Mouse (Mus musculus) forebrain, postnatal 0 days (tissue): ENCODE data around the gene Med24. TPM values are rescaled to one million over a fixed set of nuclear protein-coding genes. Genes with fewer than 3 reads are reported as not detected.

ENCODE experiments used
- ATAC-seq: fragments of 200-750 bp; cut with Nextera tagmentation; 2 replicates; pipeline ENCODE4 v1.8.0; 2017; ENCODE audit warnings: mild to moderate bottlenecking, moderate library complexity
- DNase-seq: peaks from one replicate; pipeline ENCODE4 v3.0.0-alpha.2; 2015
- H3K27ac ChIP-seq: fragments of 300-500 bp; sonication (generic); 2 replicates; pipeline ENCODE4 v1.5.1; 2014; ENCODE audit warnings: low read depth, mild to moderate bottlenecking, antibody characterized with exemption, low read length, moderate library complexity, mixed read lengths
- H3K27me3 ChIP-seq: fragments of 300-500 bp; sonication (generic); 2 replicates; pipeline ENCODE4 v1.6.1; 2014; ENCODE audit warnings: mild to moderate bottlenecking, low read length, mixed read lengths; ENCODE audit not compliant: insufficient read depth
- H3K36me3 ChIP-seq: fragments of 300-500 bp; sonication (generic); 2 replicates; pipeline ENCODE4 v1.6.1; 2014; ENCODE audit warnings: mild to moderate bottlenecking, moderate library complexity; ENCODE audit not compliant: insufficient read depth
- H3K4me1 ChIP-seq: fragments of 300-500 bp; sonication (generic); 2 replicates; pipeline ENCODE4 v1.6.1; 2014; ENCODE audit warnings: antibody characterized with exemption; ENCODE audit not compliant: insufficient read depth
- H3K4me2 ChIP-seq: fragments of 300-500 bp; sonication (generic); 2 replicates; pipeline ENCODE4 v1.6.1; 2014; ENCODE audit warnings: low read depth, mild to moderate bottlenecking, moderate library complexity
- H3K4me3 ChIP-seq: fragments of 300-500 bp; sonication (generic); 2 replicates; pipeline ENCODE4 v1.5.1; 2014; ENCODE audit warnings: low read depth, low read length, mixed read lengths
- H3K9ac ChIP-seq: fragments of 300-500 bp; sonication (generic); 2 replicates; pipeline ENCODE4 v1.6.1; 2014; ENCODE audit warnings: mild to moderate bottlenecking
- H3K9me3 ChIP-seq: fragments of 300-500 bp; sonication (generic); 2 replicates; pipeline ENCODE4 v1.6.1; 2016; ENCODE audit warnings: low read length
- CTCF ChIP-seq: sonication (generic); IDR thresholded peaks from 2 replicates; pipeline ENCODE4 v1.5.1; 2016; ENCODE audit warnings: antibody characterized with exemption, control low read depth, low read depth
- WGBS: fragments of 180-500 bp; shearing (Covaris S2); extraction: QIAGEN DNeasy Blood & Tissue Kit; methylation state at CpG from one replicate; pipeline ENCODE4 v1.1.7; 2014; 5-methylcytosine and 5-hydroxymethylcytosine counted together
- polyA plus RNA-seq: library from polyadenylated mRNA; unstranded; fragments of >200 nt; fragmentation: Nextera tagmentation; extraction: Ambion mirVana; gene quantifications from 2 replicates; pipeline ENCODE4 v1.2.1, GENCODE M21; 2015
- total RNA-seq: library from RNA; depleted of rRNA; stranded (reverse); fragments of >200 nt; gene quantifications from 2 replicates; pipeline ENCODE4 v1.2.3, GENCODE M21; 2014

Gene Med24
- total and polyA plus RNA-seq, 2 experiments from 2014 or later: 49.3 to 66.5 TPM

GRCm38 (mm10) chr11:98744456-98745019 is 15.3 kb upstream of the Med24 start:
- TF ChIP-seq CTCF: no peak
- Histone ChIP-seq H3K27me3 (no peaks in the 10 kb centered on the region), H3K4me1 (peaks cover 67% of the 10 kb centered on the region), H3K27ac (peak overlapping the region; percentile 99), H3K9me3 (no peaks in the 10 kb centered on the region), H3K4me3 (peak overlapping the region; percentile 97), H3K4me2 (peak overlapping the region; percentile 94), H3K36me3 (no peaks in the 10 kb centered on the region), H3K9ac (peak overlapping the region; percentile 99)
- DNase-seq (no peak), ATAC-seq (no peak)
- 24% methylated on average over 7 of the region's 7 CpGs for WGBS

DNA sequence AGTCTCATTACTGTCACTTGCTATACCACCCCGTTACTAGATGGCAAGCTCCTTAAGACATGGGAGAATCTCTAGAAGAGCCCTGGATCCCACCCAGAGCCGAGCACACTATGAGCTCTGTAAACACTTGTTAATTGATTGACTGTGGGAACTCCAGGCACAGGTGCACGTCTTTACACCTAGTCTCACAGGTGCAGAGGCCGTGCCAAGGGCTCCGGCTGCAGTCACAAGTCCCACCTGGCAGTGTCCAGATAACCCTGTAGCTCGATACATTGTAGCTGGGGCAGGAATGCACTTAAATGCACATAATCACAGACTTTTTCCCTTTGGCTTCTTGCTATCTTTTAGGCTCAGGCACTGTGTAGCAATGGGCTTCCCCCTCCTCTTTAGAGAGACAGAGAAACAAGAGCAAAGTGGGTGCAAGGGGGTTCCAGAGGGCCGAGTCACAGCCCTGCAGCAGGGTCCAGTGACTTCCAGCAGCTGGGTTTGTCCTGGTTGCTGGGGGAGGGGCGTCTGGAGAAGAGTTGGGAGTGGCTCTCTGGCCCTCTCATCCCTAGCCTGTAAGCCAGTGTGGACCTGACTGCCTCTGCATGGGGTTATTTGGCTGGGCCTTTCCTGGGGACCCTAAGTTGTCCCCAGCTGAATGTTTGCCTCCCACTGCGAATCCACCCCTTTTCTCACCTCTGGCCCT is 14.6 kb upstream of the Med24 start:
- Histone ChIP-seq H3K36me3 (no peaks in the 10 kb centered on the region), H3K4me1 (peaks cover 59% of the 10 kb centered on the region), H3K27me3 (no peaks in the 10 kb centered on the region), H3K9ac (peak overlapping the region; percentile 99), H3K9me3 (no peaks in the 10 kb centered on the region), H3K27ac (peak overlapping the region; percentile 99), H3K4me3 (peak overlapping the region; percentile 97), H3K4me2 (peak overlapping the region; percentile 94)
- WGBS: under 1% methylated on average over 9 of the region's 9 CpGs
- no peak for TF ChIP-seq CTCF
- ATAC-seq (no peak), DNase-seq (no peak)

GRCm38 (mm10) chr11:98742397-98743291 is 13.4 kb upstream of the Med24 start:
- H3K27ac ChIP-seq: peak overlapping the region; percentile 99
- H3K4me3 ChIP-seq: peak overlapping the region; percentile 97
- peak overlapping the region; percentile 99 for H3K9ac ChIP-seq
- peak; percentile 73 for DNase-seq
- H3K4me2 ChIP-seq: peak overlapping the region; percentile 94
- no peaks in the 10 kb centered on the region for H3K9me3 ChIP-seq
- TF ChIP-seq CTCF: no peak
- H3K36me3 ChIP-seq: no peaks in the 10 kb centered on the region
- WGBS: 3% methylated on average over 20 of the region's 21 CpGs
- ATAC-seq: peak; percentile 9; the same call in 1 of the 2 replicates
- H3K27me3 ChIP-seq: no peaks in the 10 kb centered on the region
- peaks cover 55% of the 10 kb centered on the region for H3K4me1 ChIP-seq

DNA sequence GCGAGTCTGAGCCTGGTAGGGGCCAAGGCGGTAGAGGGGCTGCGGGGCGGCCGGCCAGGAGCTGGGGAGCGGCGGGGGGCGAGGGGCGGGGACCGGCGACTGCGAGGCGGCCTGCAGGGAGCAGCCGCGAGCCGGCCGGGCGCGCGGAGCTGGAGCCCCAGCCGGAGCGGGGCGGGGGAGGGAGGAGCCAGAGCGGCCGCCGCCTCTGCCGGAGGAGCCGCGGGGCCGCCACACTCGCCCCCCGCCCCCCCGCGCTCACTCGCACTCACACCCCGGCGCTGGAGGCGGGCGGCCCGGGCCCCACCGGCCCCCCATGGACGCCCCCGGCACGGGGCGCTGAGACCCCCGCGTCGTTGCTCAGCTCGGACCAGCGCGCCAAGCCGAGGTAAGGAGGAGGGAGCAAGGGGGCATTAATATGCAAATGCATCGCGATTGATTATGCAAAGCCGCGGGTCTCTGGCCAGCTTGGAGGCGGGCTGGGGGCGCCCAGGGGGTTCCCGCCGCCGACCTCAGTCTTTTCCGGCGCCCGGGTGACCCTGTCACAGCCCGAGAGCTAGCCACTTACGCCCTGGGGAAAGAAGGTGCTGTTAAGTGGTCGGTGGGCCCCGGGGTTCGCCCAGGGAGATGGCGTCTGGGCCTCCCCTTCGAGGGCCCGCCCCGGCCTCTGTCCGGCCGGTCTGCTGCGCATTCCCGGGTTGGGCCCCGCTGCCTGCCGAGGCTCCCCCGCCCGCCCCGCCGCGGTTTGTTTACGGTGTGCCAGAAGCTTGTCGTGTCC is 12.6 kb upstream of the Med24 start:
- Histone ChIP-seq H3K4me2 (peak overlapping the region; percentile 94), H3K27me3 (no peaks in the 10 kb centered on the region), H3K9me3 (no peaks in the 10 kb centered on the region), H3K4me1 (peaks cover 51% of the 10 kb centered on the region), H3K4me3 (peak overlapping the region; percentile 97), H3K27ac (peak overlapping the region; percentile 99), H3K36me3 (no peaks in the 10 kb centered on the region), H3K9ac (peak overlapping the region; percentile 99)
- ATAC-seq: peak; percentile 70
- DNase-seq: peak; percentile 88
- 4% methylated on average over 75 of the region's 86 CpGs for WGBS
- no peak for TF ChIP-seq CTCF

GRCm38 (mm10) chr11:98741051-98741620 is 11.9 kb upstream of the Med24 start:
- Histone ChIP-seq H3K4me3 (peak overlapping the region; percentile 97), H3K9me3 (no peaks in the 10 kb centered on the region), H3K4me1 (peaks cover 44% of the 10 kb centered on the region), H3K4me2 (peak overlapping the region; percentile 94), H3K36me3 (no peaks in the 10 kb centered on the region), H3K27ac (peak overlapping the region; percentile 99), H3K9ac (peak overlapping the region; percentile 99), H3K27me3 (no peaks in the 10 kb centered on the region)
- TF ChIP-seq CTCF: no peak
- DNase-seq (peak; percentile 70), ATAC-seq (no peak)
- WGBS: 2% methylated on average over 17 of the region's 17 CpGs

DNA sequence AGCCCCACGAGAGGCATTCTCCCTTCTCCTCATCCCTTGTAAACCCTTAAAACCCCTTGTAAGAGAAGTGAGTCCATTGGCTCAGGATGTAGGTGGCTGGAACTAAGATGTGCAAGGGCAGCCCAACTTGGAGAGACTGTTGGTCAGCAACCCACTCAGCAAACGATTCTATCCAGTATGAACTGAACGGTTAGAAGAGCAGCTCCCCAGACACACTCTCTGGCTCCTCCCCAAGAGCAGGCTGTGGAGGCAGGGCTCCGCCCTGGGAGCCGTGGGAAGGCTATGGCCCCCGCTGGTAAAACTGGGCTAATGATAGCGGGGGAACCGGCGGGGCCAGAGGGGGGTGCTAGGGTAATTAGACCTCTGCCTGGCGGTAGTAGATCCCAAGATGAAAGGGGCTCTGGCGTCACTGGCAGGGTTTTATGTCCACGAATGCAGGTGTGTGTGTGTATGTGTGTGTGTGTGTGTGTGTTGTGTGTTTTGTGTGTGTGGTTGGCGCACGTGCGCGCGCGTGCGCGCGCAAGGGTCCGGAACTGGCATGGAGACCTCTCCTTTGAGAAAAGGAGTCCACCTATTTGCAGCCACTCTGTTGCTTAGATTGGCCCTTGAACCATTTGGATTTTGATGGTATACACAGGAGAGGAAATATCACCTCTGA is 11.3 kb upstream of the Med24 start, which contains the start of gene Thra:
TSS of gene Thra (plus strand) at position 246 of the 658 bp plus-strand sequence.
- ATAC-seq: peak; percentile 44
- no peak for TF ChIP-seq CTCF
- H3K9me3 ChIP-seq: no peaks in the 10 kb centered on the region
- H3K9ac ChIP-seq: peak within 1 kb of the TSS; percentile 99
- under 1% methylated on average over 22 of the region's 22 CpGs for WGBS
- H3K4me2 ChIP-seq: peak within 1 kb of the TSS; percentile 94
- no peaks in the 10 kb centered on the region for H3K36me3 ChIP-seq
- H3K4me1 ChIP-seq: peaks cover 38% of the 10 kb centered on the region
- H3K4me3 ChIP-seq: peak within 1 kb of the TSS; percentile 97
- DNase-seq: peak; percentile 83
- no peaks in the 10 kb centered on the region for H3K27me3 ChIP-seq
- peak within 1 kb of the TSS; percentile 99 for H3K27ac ChIP-seq
